Mouse (Mus musculus) kidney, postnatal 14 days (tissue): ENCODE data around the gene Pdxdc1.
"Not testable (repeated sequence)": the region's sequence is repeated elsewhere in the genome, so short reads cannot be mapped to it uniquely, and the experiment has no call there.

Source experiments
- DNase-seq: peaks from one replicate; pipeline ENCODE4 v3.0.0; 2022; ENCODE audit warnings: mixed read lengths

The Pdxdc1 gene

GRCm38 (mm10) chr16:13813200-13813599 is 89.7 kb downstream of the Pdxdc1 start:
- no peak for DNase-seq

GRCm38 (mm10) chr16:13812152-13812551 is 90.8 kb downstream of the Pdxdc1 start:
- DNase-seq = no peak

GRCm38 (mm10) chr16:13808410-13808809 is 94.5 kb downstream of the Pdxdc1 start:
- no peak for DNase-seq

GRCm38 (mm10) chr16:13807616-13808015 is 95.3 kb downstream of the Pdxdc1 start:
- DNase-seq = no peak

- DNase-seq = no peak
These were observed 98.3 kb downstream of the Pdxdc1 start for GRCm38 (mm10) chr16:13804666-13805065.

- no peak for DNase-seq
These were observed 101.7 kb downstream of the Pdxdc1 start for GRCm38 (mm10) chr16:13801231-13801630.

- no peak for DNase-seq
These were observed 106.2 kb downstream of the Pdxdc1 start for GRCm38 (mm10) chr16:13796746-13797175.

- DNase-seq = not testable (repeated sequence)
These were observed 109.5 kb downstream of the Pdxdc1 start for GRCm38 (mm10) chr16:13793441-13793840.

- DNase-seq = no peak
These were observed 117.0 kb downstream of the Pdxdc1 start for GRCm38 (mm10) chr16:13785932-13786331.
